ENCODE assay signal across 23 mouse cellular contexts in the genomic region with DNA sequence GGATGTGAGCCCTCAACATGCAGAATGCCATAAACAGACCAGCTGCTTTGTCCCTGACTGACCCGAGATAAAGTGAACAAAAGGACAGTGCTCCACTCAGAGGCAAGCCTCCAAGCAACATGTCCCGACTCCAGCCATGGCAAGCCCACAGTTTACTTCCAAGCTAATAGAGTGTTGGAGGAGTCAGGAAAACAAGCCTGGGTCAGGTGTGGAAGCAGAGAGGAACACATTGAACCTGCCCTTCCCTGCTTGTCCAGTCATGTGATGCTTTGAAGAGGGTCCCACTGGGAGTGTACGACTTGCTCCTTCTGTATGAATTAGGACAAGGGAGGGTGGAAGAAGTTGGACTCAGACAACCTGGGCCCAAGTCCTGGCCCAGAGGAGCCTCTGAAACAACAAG.
A peak's percentile ranks its signal among the peaks of the same experiment; 100 is the strongest.
DNase-seq lines count a peak whose midpoint lies in the region; ATAC-seq lines count a peak whose summit lies in the region.
"Had no signal": no experiment of that assay in that cellular context is flagged by ENCODE, and none has a peak within 500 bp of the region (broad histone marks: within the 10 kb centered on the region; RNA-seq: fewer than 3 reads in every experiment).

No protein-coding gene starts in this region.

- H3K9ac ChIP-seq in heart, embryonic 11.5 days (ENCODE audit: low read depth, low read length) = no peak overlapping the region
- H3K9ac ChIP-seq in hindbrain, embryonic 12.5 days = no peak overlapping the region
- no peak overlapping the region for H3K9ac ChIP-seq in lung, embryonic 15.5 days
- H3K9ac ChIP-seq: embryonic facial prominence, embryonic 15.5 days had no signal

- no peaks in the 10 kb centered on the region for H3K27me3 ChIP-seq in heart, embryonic 11.5 days (ENCODE audit: control insufficient read depth, insufficient read depth, low read length)
- H3K27me3 ChIP-seq in hindbrain, embryonic 10.5 days (ENCODE audit: insufficient read depth, poor library complexity, severe bottlenecking) = no peaks in the 10 kb centered on the region
- H3K27me3 ChIP-seq in hindbrain, embryonic 12.5 days = no peaks in the 10 kb centered on the region
- H3K27me3 ChIP-seq in lung, embryonic 15.5 days = no peaks in the 10 kb centered on the region
- H3K27me3 ChIP-seq: embryonic facial prominence, embryonic 15.5 days had no signal

- WGBS in heart, embryonic 11.5 days (ENCODE audit: insufficient replicate concordance) = 57% methylated on average over 3 of the region's 3 CpGs
- WGBS in hindbrain, embryonic 10.5 days = 68% methylated on average over 3 of the region's 3 CpGs
- WGBS in hindbrain, embryonic 12.5 days = 61% methylated on average over 3 of the region's 3 CpGs
- 43% methylated on average over 3 of the region's 3 CpGs for WGBS in lung, embryonic 15.5 days

- no peaks in the 10 kb centered on the region for H3K9me3 ChIP-seq in heart, embryonic 11.5 days (replicated peaks; ENCODE audit: control insufficient read depth, low read length)
- H3K9me3 ChIP-seq in hindbrain, embryonic 10.5 days = no peaks in the 10 kb centered on the region
- no peaks in the 10 kb centered on the region for H3K9me3 ChIP-seq in hindbrain, embryonic 12.5 days (replicated peaks)
- no peaks in the 10 kb centered on the region for H3K9me3 ChIP-seq in lung, embryonic 15.5 days
- H3K9me3 ChIP-seq: embryonic facial prominence, embryonic 15.5 days; forebrain, embryonic 10.5 days had no signal

- H3K36me3 ChIP-seq in heart, embryonic 11.5 days (ENCODE audit: control insufficient read depth, insufficient read depth, low read length) = no peaks in the 10 kb centered on the region
- H3K36me3 ChIP-seq in hindbrain, embryonic 10.5 days = no peaks in the 10 kb centered on the region
- H3K36me3 ChIP-seq in hindbrain, embryonic 12.5 days = no peaks in the 10 kb centered on the region
- no peaks in the 10 kb centered on the region for H3K36me3 ChIP-seq in lung, embryonic 15.5 days
- H3K36me3 ChIP-seq: embryonic facial prominence, embryonic 15.5 days; forebrain, embryonic 10.5 days; G1E had no signal

- H3K4me2 ChIP-seq in heart, embryonic 11.5 days = no peak overlapping the region
- H3K4me2 ChIP-seq in hindbrain, embryonic 12.5 days (replicated peaks) = no peak overlapping the region
- no peak overlapping the region for H3K4me2 ChIP-seq in lung, embryonic 15.5 days
- H3K4me2 ChIP-seq: embryonic facial prominence, embryonic 15.5 days had no signal

- 0 out of 2 replicates have a peak, but pooled peaks cover under 1% of the 10 kb centered on the region for H3K4me1 ChIP-seq in heart, embryonic 11.5 days (ENCODE audit: control insufficient read depth, insufficient read depth, low read length)
- peaks cover 16% of the 10 kb centered on the region for H3K4me1 ChIP-seq in hindbrain, embryonic 10.5 days (replicated peaks)
- H3K4me1 ChIP-seq in hindbrain, embryonic 12.5 days = peaks cover 16% of the 10 kb centered on the region
- H3K4me1 ChIP-seq in lung, embryonic 15.5 days = 0 out of 2 replicates have a peak, but pooled peaks cover 5% of the 10 kb centered on the region
- H3K4me1 ChIP-seq: embryonic facial prominence, embryonic 15.5 days had no signal

- H3K4me3 ChIP-seq in heart, embryonic 11.5 days (ENCODE audit: low read depth, low read length) = no peak overlapping the region
- H3K4me3 ChIP-seq in hindbrain, embryonic 10.5 days = no peak overlapping the region
- no peak overlapping the region for H3K4me3 ChIP-seq in hindbrain, embryonic 12.5 days
- H3K4me3 ChIP-seq in lung, embryonic 15.5 days = no peak overlapping the region
- H3K4me3 ChIP-seq: embryonic facial prominence, embryonic 15.5 days; erythroblast, embryonic 14.5 days; forebrain, embryonic 10.5 days; gastrocnemius, adult 2 months had no signal

- peak; percentile 25 to 27 for DNase-seq in heart, adult 18-20 months
- DNase-seq in hindbrain, embryonic 10.5 days (ENCODE audit: low spot score) = no peak
- no peak for DNase-seq in lung, postnatal 4 days
- peak; percentile 20 for DNase-seq in lung, postnatal 25 days (ENCODE audit: low spot score)
- DNase-seq in cerebellum, adult 11 months = no peak
- DNase-seq: adrenal gland, adult 8-10 months; adrenal gland, postnatal 36 days; B cell, adult 2 months; cerebellum, adult 8-10 months; cerebellum, postnatal 14 days; embryo, embryonic 11 days; gastrocnemius, adult 2 months; gastrocnemius, postnatal 25 days had no signal

- ATAC-seq in heart, embryonic 11.5 days (replicated peaks; ENCODE audit: insufficient number of reproducible peaks, low FRiP score, low TSS enrichment) = no peak
- ATAC-seq in hindbrain, embryonic 12.5 days (ENCODE audit: low FRiP score) = no peak
- no peak for ATAC-seq in lung, embryonic 15.5 days (ENCODE audit: borderline replicate concordance, extremely low read depth, low FRiP score, low TSS enrichment)
- ATAC-seq: CD4-positive, CD25-positive, alpha-beta regulatory T cell, adult 4 months; forebrain, embryonic 14.5 days; hindbrain, embryonic 16.5 days had no signal

- H3K27ac ChIP-seq in heart, embryonic 11.5 days (ENCODE audit: low read depth, low read length) = no peak overlapping the region
- 0 out of 2 replicates have a peak overlapping the region, but pooled peaks have one; percentile 35 for H3K27ac ChIP-seq in hindbrain, embryonic 10.5 days
- no peak overlapping the region for H3K27ac ChIP-seq in hindbrain, embryonic 12.5 days
- peak overlapping the region; percentile 50; the same call in 1 of the 2 replicates for H3K27ac ChIP-seq in lung, embryonic 15.5 days
- H3K27ac ChIP-seq: embryonic facial prominence, embryonic 15.5 days; forebrain, embryonic 10.5 days; gastrocnemius, adult 2 months had no signal

Comparison
In these comparisons a context has a peak if more than half of its experiments do, and no peak if none do; other contexts are left out.
1. DNase-seq: peak in heart, adult 18-20 months (2 of 2) and lung, postnatal 25 days (single experiment); none in hindbrain, embryonic 10.5 days (single experiment), lung, postnatal 4 days (0 of 2) and cerebellum, adult 11 months (single experiment).
2. H3K27ac ChIP-seq: peak in hindbrain, embryonic 10.5 days (single experiment) and lung, embryonic 15.5 days (single experiment); none in heart, embryonic 11.5 days (single experiment) and hindbrain, embryonic 12.5 days (single experiment).